Mouse (Mus musculus): Measurements from ENCODE around the gene Slc22a7.

GRCm38 (mm10) chr17:46446264-46446663 lies 8.0 kb upstream of the Slc22a7 start:
- no peak for TF ChIP-seq CTCF (IDR thresholded peaks at IDR 0.05; ENCODE audit: borderline replicate concordance, insufficient read depth, low read length)
- TF ChIP-seq POLR2A (IDR thresholded peaks at IDR 0.05; ENCODE audit: low read depth, low read length): no peak
